Mouse (Mus musculus): Measurements from ENCODE around the gene Gm49395. TPM values are rescaled to one million over a fixed set of nuclear protein-coding genes. Genes with fewer than 3 reads are reported as not detected.
A peak's percentile ranks its signal among the peaks of the same experiment; 100 is the strongest.

Gm49395 gene
- polyA plus RNA-seq, 1 experiment, result 6.2 TPM

DNA sequence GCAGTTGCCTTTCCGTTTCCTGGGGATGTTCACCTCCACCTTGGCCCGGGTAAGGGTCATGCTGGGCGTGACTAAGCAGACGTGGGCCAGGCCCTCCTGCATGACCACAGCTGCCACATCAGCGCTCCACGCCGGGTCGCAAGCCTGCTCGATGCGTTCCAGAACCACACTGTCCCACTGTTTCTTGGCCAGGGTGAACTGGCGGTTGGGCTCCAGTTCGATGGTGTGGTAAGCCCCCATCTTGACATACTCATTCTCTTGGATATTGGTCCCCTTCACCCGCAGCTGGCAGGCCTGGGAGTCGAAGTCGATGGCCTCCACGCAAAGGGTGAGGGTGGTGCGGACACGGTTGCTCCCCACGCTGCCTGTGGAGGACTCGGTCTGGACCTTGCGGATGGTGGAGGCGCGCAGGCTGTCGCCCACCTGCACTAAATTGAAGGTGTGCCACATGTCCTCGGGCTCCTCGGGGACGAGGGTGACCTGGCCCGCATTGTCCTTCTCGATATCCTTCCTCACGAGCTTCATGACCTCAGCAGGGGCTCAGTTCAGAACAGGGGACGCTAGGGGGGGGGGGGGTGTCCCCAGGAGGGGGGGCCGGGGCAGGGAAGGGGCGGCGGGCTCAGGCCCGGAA lies 12.2 kb downstream of the Gm49395 start:
- peaks cover 39% of the 10 kb centered on the region for H3K4me1 ChIP-seq (ENCODE audit: control insufficient read depth, insufficient read depth, insufficient read length, low read length)
- H3K27ac ChIP-seq (replicated peaks; ENCODE audit: low read depth, low read length), result peak overlapping the region; percentile 69

GRCm38 (mm10) chr13:115089020-115089394 lies 12.7 kb downstream of the Gm49395 start:
- Histone ChIP-seq H3K4me3 (ENCODE audit: insufficient read depth, low read depth, low read length) (peak overlapping the region; percentile 66), H3K4me1 (ENCODE audit: control insufficient read depth, insufficient read depth, insufficient read length, low read length) (peaks cover 37% of the 10 kb centered on the region), H3K27ac (replicated peaks; ENCODE audit: low read depth, low read length) (peak overlapping the region; percentile 69)

More for the DNA sequence above, 12.2 kb downstream of the Gm49395 start:
- peak overlapping the region; percentile 66 for H3K4me3 ChIP-seq (ENCODE audit: insufficient read depth, low read depth, low read length)

- Histone ChIP-seq H3K4me1 (ENCODE audit: control insufficient read depth, insufficient read depth, insufficient read length, low read length) (peaks cover 23% of the 10 kb centered on the region), H3K27ac (replicated peaks; ENCODE audit: low read depth, low read length) (peak overlapping the region; percentile 65), H3K4me3 (ENCODE audit: insufficient read depth, low read depth, low read length) (no peak overlapping the region)
These were observed 15.7 kb downstream of the Gm49395 start for GRCm38 (mm10) chr13:115085974-115086373.

- Histone ChIP-seq H3K27ac (replicated peaks; ENCODE audit: low read depth, low read length) (no peak overlapping the region), H3K4me3 (ENCODE audit: insufficient read depth, low read depth, low read length) (no peak overlapping the region), H3K4me1 (ENCODE audit: control insufficient read depth, insufficient read depth, insufficient read length, low read length) (peaks cover 32% of the 10 kb centered on the region)
These were observed 19.4 kb downstream of the Gm49395 start for GRCm38 (mm10) chr13:115082339-115082738.

- Histone ChIP-seq H3K27ac (replicated peaks; ENCODE audit: low read depth, low read length) (peak overlapping the region; percentile 26; the same call in 1 of the 2 replicates), H3K4me1 (ENCODE audit: control insufficient read depth, insufficient read depth, insufficient read length, low read length) (peaks cover 26% of the 10 kb centered on the region), H3K4me3 (ENCODE audit: insufficient read depth, low read depth, low read length) (no peak overlapping the region)
These were observed 21.6 kb downstream of the Gm49395 start for GRCm38 (mm10) chr13:115079996-115080585.

GRCm38 (mm10) chr13:115078997-115079685 lies 22.6 kb downstream of the Gm49395 start:
- peak overlapping the region; percentile 4; the same call in 1 of the 2 replicates for H3K27ac ChIP-seq (replicated peaks; ENCODE audit: low read depth, low read length)

GRCm38 (mm10) chr13:115077346-115078134 lies 24.2 kb downstream of the Gm49395 start:
- Histone ChIP-seq H3K27ac (replicated peaks; ENCODE audit: low read depth, low read length) (peak overlapping the region; percentile 37), H3K4me3 (ENCODE audit: insufficient read depth, low read depth, low read length) (no peak overlapping the region), H3K4me1 (ENCODE audit: control insufficient read depth, insufficient read depth, insufficient read length, low read length) (peaks cover 32% of the 10 kb centered on the region)

More at GRCm38 (mm10) chr13:115078997-115079685, 22.6 kb downstream of the Gm49395 start:
- Histone ChIP-seq H3K4me3 (ENCODE audit: insufficient read depth, low read depth, low read length) (no peak overlapping the region), H3K4me1 (ENCODE audit: control insufficient read depth, insufficient read depth, insufficient read length, low read length) (peaks cover 29% of the 10 kb centered on the region)

GRCm38 (mm10) chr13:115072386-115072785 lies 29.3 kb downstream of the Gm49395 start:
- H3K27ac ChIP-seq (replicated peaks; ENCODE audit: low read depth, low read length), result no peak overlapping the region
- H3K4me3 ChIP-seq (ENCODE audit: insufficient read depth, low read depth, low read length), result no peak overlapping the region
- peaks cover 21% of the 10 kb centered on the region for H3K4me1 ChIP-seq (ENCODE audit: control insufficient read depth, insufficient read depth, insufficient read length, low read length)

DNA sequence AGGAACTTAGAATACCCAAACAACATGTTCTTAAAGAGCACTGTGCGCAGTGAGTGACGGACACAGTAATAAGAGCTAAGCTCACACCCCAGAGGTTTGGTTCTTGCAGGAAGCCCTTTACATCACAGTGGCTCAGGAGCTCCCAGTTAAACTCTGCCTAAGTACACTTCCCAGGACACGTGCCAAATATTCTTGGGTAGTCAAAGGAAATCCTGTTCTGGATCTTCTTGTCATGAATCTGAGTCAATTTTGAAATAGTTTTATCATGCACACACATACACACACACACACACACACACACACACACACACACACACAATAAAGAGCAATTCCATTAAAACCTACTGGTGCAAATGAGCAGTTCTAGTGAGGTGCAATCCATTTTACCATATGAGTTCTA lies 30.3 kb downstream of the Gm49395 start:
- H3K4me3 ChIP-seq (ENCODE audit: insufficient read depth, low read depth, low read length), result no peak overlapping the region
- no peak overlapping the region for H3K27ac ChIP-seq (replicated peaks; ENCODE audit: low read depth, low read length)
- H3K4me1 ChIP-seq (ENCODE audit: control insufficient read depth, insufficient read depth, insufficient read length, low read length), result peaks cover 20% of the 10 kb centered on the region

- H3K27ac ChIP-seq (replicated peaks; ENCODE audit: low read depth, low read length), result no peak overlapping the region; the same call in 1 of the 2 replicates
These were observed 33.8 kb downstream of the Gm49395 start for GRCm38 (mm10) chr13:115067968-115068330.

DNA sequence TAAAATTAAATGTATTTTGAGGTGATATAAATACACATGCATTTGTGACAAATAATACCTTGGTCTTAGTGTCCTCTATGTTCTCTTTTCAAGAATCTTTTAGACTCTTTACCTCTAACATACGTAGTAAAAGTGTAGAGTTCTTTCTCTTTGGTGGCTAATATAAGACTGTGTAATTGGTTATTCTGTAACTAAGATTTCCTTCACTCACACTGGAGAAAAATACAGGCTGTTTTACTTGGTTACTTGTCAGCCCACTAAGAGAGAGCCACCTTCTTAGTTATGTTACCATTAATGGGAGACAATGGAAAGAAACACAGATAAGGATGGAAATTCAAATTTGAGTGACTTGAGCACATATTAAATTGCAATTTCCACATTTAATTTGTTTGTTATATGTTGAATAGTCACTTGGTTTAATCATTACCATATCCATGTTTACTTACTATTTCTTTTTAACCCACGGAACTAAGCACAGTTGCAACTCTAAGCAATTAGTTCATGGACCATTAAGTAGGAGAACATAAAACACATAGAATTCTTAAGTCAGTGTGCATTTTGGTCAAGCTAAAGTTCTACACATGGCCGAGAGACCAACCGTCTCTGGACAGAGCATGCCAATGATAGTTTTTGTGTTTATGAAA lies 34.3 kb downstream of the Gm49395 start:
- Histone ChIP-seq H3K4me1 (ENCODE audit: control insufficient read depth, insufficient read depth, insufficient read length, low read length) (peaks cover 12% of the 10 kb centered on the region), H3K4me3 (ENCODE audit: insufficient read depth, low read depth, low read length) (no peak overlapping the region), H3K27ac (replicated peaks; ENCODE audit: low read depth, low read length) (no peak overlapping the region)

More at GRCm38 (mm10) chr13:115067968-115068330, 33.8 kb downstream of the Gm49395 start:
- Histone ChIP-seq H3K4me1 (ENCODE audit: control insufficient read depth, insufficient read depth, insufficient read length, low read length) (peaks cover 15% of the 10 kb centered on the region), H3K4me3 (ENCODE audit: insufficient read depth, low read depth, low read length) (no peak overlapping the region)

GRCm38 (mm10) chr13:115057555-115057954 lies 44.2 kb downstream of the Gm49395 start:
- peaks cover 6% of the 10 kb centered on the region for H3K4me1 ChIP-seq (ENCODE audit: control insufficient read depth, insufficient read depth, insufficient read length, low read length)
- no peak overlapping the region for H3K4me3 ChIP-seq (ENCODE audit: insufficient read depth, low read depth, low read length)
- H3K27ac ChIP-seq (replicated peaks; ENCODE audit: low read depth, low read length), result no peak overlapping the region

DNA sequence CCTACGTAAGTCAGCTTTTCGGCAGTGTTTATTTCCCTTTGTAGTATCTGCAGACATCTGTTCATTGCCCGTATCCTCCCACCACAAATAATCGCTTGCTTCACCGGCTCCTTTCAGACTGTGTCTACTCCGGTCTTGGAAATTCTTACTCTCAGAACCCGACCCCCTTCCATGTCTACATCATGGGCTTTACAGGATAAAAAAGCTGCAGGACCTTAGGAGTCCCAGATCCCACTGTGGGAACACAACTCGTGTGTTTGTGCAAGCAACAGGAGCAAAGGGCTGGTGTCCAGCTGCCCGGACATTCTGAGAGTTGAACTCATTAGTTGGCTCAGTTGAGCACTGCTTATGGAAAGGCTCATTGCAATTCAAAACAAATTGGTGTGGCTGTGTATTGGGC lies 46.9 kb downstream of the Gm49395 start:
- no peak overlapping the region; the same call in 1 of the 2 replicates for H3K27ac ChIP-seq (replicated peaks; ENCODE audit: low read depth, low read length)
- H3K4me1 ChIP-seq (ENCODE audit: control insufficient read depth, insufficient read depth, insufficient read length, low read length), result peaks cover 6% of the 10 kb centered on the region
- no peak overlapping the region for H3K4me3 ChIP-seq (ENCODE audit: insufficient read depth, low read depth, low read length)

- H3K4me3 ChIP-seq (ENCODE audit: insufficient read depth, low read depth, low read length), result no peak overlapping the region
- peaks cover 6% of the 10 kb centered on the region for H3K4me1 ChIP-seq (ENCODE audit: control insufficient read depth, insufficient read depth, insufficient read length, low read length)
- H3K27ac ChIP-seq (replicated peaks; ENCODE audit: low read depth, low read length), result no peak overlapping the region
These were observed 49.2 kb downstream of the Gm49395 start for GRCm38 (mm10) chr13:115052568-115052967.

Data from brown adipose tissue, adult 24 weeks (tissue).